Mouse (Mus musculus) lung, embryonic 16.5 days (tissue): ENCODE results near the gene Olfr55. TPM values are rescaled to one million over a fixed set of nuclear protein-coding genes. Genes with fewer than 3 reads are reported as not detected.
"Not testable (repeated sequence)": the region's sequence is repeated elsewhere in the genome, so short reads cannot be mapped to it uniquely, and the experiment has no call there.

Experiments used
- ATAC-seq: fragments of 200-750 bp; cut with Nextera tagmentation; 2 replicates; pipeline ENCODE4 v1.8.0; 2017; ENCODE audit warnings: low read depth, mild to moderate bottlenecking, moderate library complexity
- H3K27ac ChIP-seq: fragments of 300-500 bp; sonication (generic); 2 replicates; pipeline ENCODE4 v1.5.1; 2014; ENCODE audit warnings: mild to moderate bottlenecking, control low read depth, low read length
- H3K27me3 ChIP-seq: fragments of 300-500 bp; sonication (generic); 2 replicates; pipeline ENCODE4 v1.6.1; 2014; ENCODE audit warnings: low read depth, low read length, mixed read lengths; ENCODE audit not compliant: control insufficient read depth, insufficient read depth
- H3K36me3 ChIP-seq: fragments of 300-500 bp; sonication (generic); 2 replicates; pipeline ENCODE4 v1.6.1; 2014; ENCODE audit warnings: low read length; ENCODE audit not compliant: control insufficient read depth, insufficient read depth
- H3K4me1 ChIP-seq: fragments of 300-500 bp; sonication (generic); replicated peaks from 2 replicates; pipeline ENCODE4 v1.6.1; 2014; ENCODE audit warnings: low read length, mixed read lengths; ENCODE audit not compliant: control insufficient read depth, insufficient read depth
- H3K4me2 ChIP-seq: fragments of 300-500 bp; sonication (generic); 2 replicates; pipeline ENCODE4 v1.6.1; 2014; ENCODE audit warnings: low read depth, low read length, control low read depth
- H3K4me3 ChIP-seq: fragments of 300-500 bp; sonication (generic); 2 replicates; pipeline ENCODE4 v1.5.1; 2014; ENCODE audit warnings: mild to moderate bottlenecking, low read length, control low read depth
- H3K9ac ChIP-seq: fragments of 300-500 bp; sonication (generic); 2 replicates; pipeline ENCODE4 v1.6.1; 2014; ENCODE audit warnings: low read length, control low read depth
- H3K9me3 ChIP-seq: fragments of 300-500 bp; sonication (generic); 2 replicates; pipeline ENCODE4 v1.6.1; 2016; ENCODE audit warnings: low read length; ENCODE audit not compliant: control insufficient read depth
- WGBS: fragments of 180-500 bp; shearing (Covaris S2); extraction: QIAGEN DNeasy Blood & Tissue Kit; methylation state at CpG from one replicate; pipeline ENCODE4 v1.1.7; 2014; 5-methylcytosine and 5-hydroxymethylcytosine counted together
- polyA plus RNA-seq: library from polyadenylated mRNA; unstranded; fragments of >200 nt; fragmentation: Nextera tagmentation; extraction: Ambion mirVana; gene quantifications from 2 replicates; pipeline ENCODE4 v1.2.1, GENCODE M21; 2015

Olfr55 gene
- polyA plus RNA-seq = not detected in 2 replicates

DNA sequence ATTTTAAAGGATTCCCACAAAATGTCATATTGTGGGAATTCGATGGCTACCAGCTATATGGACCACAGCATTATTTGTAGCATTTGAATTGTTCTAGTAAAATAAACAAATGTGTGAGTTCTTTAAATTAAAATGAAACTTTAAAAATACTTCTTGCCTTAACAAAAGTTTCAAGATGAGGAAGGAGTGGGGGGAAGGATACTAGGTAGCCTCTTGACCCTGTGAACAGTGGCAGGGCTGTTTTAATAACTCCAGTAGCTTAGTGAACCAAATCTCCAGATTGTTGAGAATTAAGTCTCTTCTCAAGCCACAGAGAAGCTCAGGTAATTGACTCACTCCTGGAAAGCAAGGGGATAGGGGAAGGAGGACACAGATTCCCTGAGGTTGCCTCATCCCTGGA is at the start of gene Olfr55:
Olfr55 (plus strand) TSS at position 301 of the 400 bp plus-strand sequence.
- not testable (repeated sequence) for H3K9ac ChIP-seq, ATAC-seq, H3K4me2 ChIP-seq, H3K27me3 ChIP-seq, H3K36me3 ChIP-seq, H3K4me1 ChIP-seq, H3K4me3 ChIP-seq, H3K27ac ChIP-seq, H3K9me3 ChIP-seq
- WGBS = 71% methylated on average over 1 of the region's 1 CpGs

DNA sequence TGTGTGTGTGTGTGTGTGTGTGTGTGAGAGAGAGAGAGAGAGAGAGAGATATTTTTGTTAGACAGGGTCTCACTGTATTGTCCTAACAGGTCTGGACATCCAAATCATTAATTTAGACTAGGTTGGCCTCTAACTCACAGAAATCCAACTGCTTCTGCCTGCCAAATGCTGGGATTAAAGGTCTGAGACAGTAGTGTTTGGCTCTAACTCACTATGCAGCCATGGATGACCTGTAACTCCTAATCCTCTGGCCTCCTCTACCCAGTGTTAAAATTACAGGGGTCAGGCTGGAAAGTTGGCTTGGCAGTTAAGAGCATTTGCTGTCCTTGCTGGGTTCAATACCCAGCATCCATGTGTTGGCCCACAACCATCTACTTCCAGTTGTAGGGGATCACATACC is 43.7 kb upstream of the Olfr55 start:
- Histone ChIP-seq H3K27me3 (no peaks in the 10 kb centered on the region), H3K36me3 (no peaks in the 10 kb centered on the region), H3K4me2 (no peak overlapping the region), H3K4me3 (no peak overlapping the region), H3K27ac (no peak overlapping the region), H3K9ac (no peak overlapping the region), H3K4me1 (no peaks in the 10 kb centered on the region), H3K9me3 (no peaks in the 10 kb centered on the region)
- no peak for ATAC-seq

DNA sequence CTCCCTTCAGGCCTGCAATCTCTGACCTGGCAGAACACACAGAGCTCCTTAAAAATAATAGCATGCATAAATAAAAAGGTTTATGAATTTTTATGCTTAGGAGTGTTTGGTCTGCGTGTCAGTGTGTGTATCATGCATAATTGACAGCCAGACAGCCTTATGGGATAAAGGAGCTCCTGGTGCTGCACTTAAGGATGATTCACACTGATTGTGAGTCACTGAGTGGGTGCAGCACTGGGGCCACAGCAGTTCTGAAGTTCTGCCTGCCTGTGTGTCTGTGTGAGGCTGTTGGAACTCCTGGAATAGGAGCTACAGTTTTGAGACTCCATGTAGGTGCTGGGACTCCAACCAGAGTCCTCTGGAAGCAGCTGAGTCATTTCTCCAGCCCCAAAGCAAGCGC is 42.0 kb upstream of the Olfr55 start:
- no peak overlapping the region for H3K4me2 ChIP-seq
- no peak overlapping the region for H3K4me3 ChIP-seq
- WGBS = 57% methylated on average over 2 of the region's 2 CpGs
- H3K36me3 ChIP-seq = no peaks in the 10 kb centered on the region
- no peaks in the 10 kb centered on the region for H3K4me1 ChIP-seq
- no peak overlapping the region for H3K9ac ChIP-seq
- no peak overlapping the region for H3K27ac ChIP-seq
- no peaks in the 10 kb centered on the region for H3K27me3 ChIP-seq
- no peaks in the 10 kb centered on the region for H3K9me3 ChIP-seq
- no peak for ATAC-seq

DNA sequence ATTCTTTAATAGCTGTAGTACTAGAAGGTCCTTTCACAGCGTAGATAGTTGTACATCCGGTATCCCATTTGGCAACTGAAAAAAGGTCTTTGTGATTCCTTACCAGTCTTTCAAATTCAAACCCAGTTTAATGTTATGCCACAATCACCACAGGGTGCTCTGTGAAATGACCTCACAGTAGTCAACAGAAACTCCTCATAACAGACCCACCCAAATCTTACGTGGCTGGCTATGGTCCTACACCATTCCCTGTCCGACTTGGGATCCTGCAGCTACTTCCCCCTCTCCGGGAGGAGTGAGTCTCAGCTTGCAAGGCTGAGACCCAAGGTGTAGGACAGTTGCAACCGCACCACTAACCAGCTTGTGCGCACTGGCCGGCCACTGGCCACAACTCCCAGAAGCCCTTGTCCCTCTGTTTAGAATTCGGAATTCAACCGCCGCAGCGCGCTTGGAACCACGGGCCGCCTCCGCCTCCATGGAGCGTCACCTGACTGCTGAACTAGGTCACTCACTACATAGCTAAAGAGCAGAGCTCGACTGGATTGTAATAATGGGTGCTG is 28.9 kb upstream of the Olfr55 start, which contains the start of gene Morc2b:
Morc2b (minus strand) TSS at position 423 of the 560 bp plus-strand sequence.
- Histone ChIP-seq H3K4me2 (no peak within 1 kb of the TSS), H3K27ac (no peak within 1 kb of the TSS), H3K9ac (no peak within 1 kb of the TSS), H3K27me3 (no peaks in the 10 kb centered on the region), H3K4me1 (no peaks in the 10 kb centered on the region), H3K36me3 (no peaks in the 10 kb centered on the region), H3K9me3 (no peaks in the 10 kb centered on the region), H3K4me3 (no peak within 1 kb of the TSS)
- 73% methylated on average over 18 of the region's 18 CpGs for WGBS
- no peak for ATAC-seq

DNA sequence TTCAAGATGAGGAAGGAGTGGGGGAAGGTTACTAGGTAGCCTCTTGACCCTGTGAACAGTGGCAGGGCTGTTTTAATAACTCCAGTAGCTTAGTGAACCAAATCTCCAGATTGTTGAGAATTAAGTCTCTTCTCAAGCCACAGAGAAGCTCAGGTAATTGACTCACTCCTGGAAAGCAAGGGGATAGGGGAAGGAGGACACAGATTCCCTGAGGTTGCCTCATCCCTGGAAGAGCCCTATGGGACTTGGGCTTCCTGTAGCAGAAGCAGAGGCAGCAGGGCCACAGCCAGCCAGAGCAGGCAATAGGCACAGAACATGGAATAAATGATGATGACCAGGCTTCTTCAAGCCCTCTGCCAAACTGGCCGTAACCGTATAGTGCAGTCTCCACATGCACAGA is 22.8 kb downstream of the Olfr55 start, which contains the start of gene Olfr239:
Olfr239 (plus strand) TSS at position 301 of the 400 bp plus-strand sequence.
- H3K9me3 ChIP-seq, H3K27me3 ChIP-seq, H3K4me3 ChIP-seq, H3K36me3 ChIP-seq, ATAC-seq, H3K9ac ChIP-seq, H3K27ac ChIP-seq, H3K4me1 ChIP-seq, H3K4me2 ChIP-seq: not testable (repeated sequence)
- WGBS = no CpG with 5 or more reads among the region's 2 CpGs

DNA sequence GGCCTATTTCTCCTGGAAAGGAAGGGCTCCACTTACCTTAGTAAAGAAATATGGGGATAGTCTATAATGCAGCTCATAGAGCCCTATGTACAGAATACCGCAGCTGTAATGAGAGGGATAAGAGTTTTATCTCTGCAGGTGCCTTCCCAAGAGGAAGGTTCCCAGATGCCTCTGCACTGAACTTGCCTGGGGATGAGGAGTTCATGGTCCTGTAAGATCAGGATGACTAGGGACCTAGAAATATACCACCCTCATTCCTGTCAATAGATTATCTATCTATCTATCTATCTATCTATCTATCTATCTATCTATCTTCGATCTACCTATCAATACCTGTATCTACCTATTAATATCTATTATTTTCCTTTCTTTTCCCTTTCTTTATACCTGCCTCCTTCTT is 53.3 kb downstream of the Olfr55 start, which contains the start of gene Olfr1564:
Olfr1564 (minus strand) TSS at position 101 of the 400 bp plus-strand sequence.
- 79% methylated on average over 2 of the region's 2 CpGs for WGBS
- no peak within 1 kb of the TSS for H3K9ac ChIP-seq

More for the DNA sequence above, 53.3 kb downstream of the Olfr55 start, which contains the start of gene Olfr1564:
- Histone ChIP-seq H3K4me3 (no peak within 1 kb of the TSS), H3K4me2 (no peak within 1 kb of the TSS), H3K27ac (no peak within 1 kb of the TSS), H3K36me3 (no peaks in the 10 kb centered on the region), H3K27me3 (no peaks in the 10 kb centered on the region), H3K9me3 (no peaks in the 10 kb centered on the region), H3K4me1 (no peaks in the 10 kb centered on the region)
- no peak for ATAC-seq

Other genes starting within 250 kb of the Olfr55 start
- gene Cyp4f13, start 221.0 kb upstream of the Olfr55 start, polyA plus RNA-seq = 11.6 and 17.2 TPM in 2 replicates
- 10.7 and 10.9 TPM in 2 replicates for gene Zfp472, start 202.6 kb upstream of the Olfr55 start, polyA plus RNA-seq
- gene Zfp952, start 175.3 kb upstream of the Olfr55 start, polyA plus RNA-seq = 11.3 and 12.7 TPM in 2 replicates
- gene Zfp763, start 135.0 kb upstream of the Olfr55 start, polyA plus RNA-seq = 13.6 and 14.9 TPM in 2 replicates
- gene 4921501E09Rik, start 100.4 kb upstream of the Olfr55 start, polyA plus RNA-seq = not detected in 2 replicates
- gene Zfp563, start 79.1 kb upstream of the Olfr55 start, polyA plus RNA-seq = 9.6 TPM in 2 replicates
- not detected in 2 replicates for gene Morc2b, start 28.8 kb upstream of the Olfr55 start, polyA plus RNA-seq
- not detected in 2 replicates for gene Olfr239, start 22.9 kb downstream of the Olfr55 start, polyA plus RNA-seq
- not detected in 2 replicates for gene Olfr1564, start 53.2 kb downstream of the Olfr55 start, polyA plus RNA-seq
- 20.1 and 20.7 TPM in 2 replicates for gene Zfp955a, start 86.7 kb downstream of the Olfr55 start, polyA plus RNA-seq
- gene Olfr63, start 96.2 kb downstream of the Olfr55 start, polyA plus RNA-seq = not detected in 2 replicates
- gene Zfp955b, start 121.1 kb downstream of the Olfr55 start, polyA plus RNA-seq = 12.0 and 12.2 TPM in 2 replicates
- gene Zfp81, start 190.4 kb downstream of the Olfr55 start, polyA plus RNA-seq = 8.8 and 9.5 TPM in 2 replicates
- gene Zfp101, start 226.2 kb downstream of the Olfr55 start, polyA plus RNA-seq = 19.0 and 19.7 TPM in 2 replicates